Mouse (Mus musculus) heart, embryonic 12.5 days (tissue): ENCODE measurements around the gene Otud3. TPM values are rescaled to one million over a fixed set of nuclear protein-coding genes. Genes with fewer than 3 reads are reported as not detected.

Experiments used
- ATAC-seq: fragments of 200-750 bp; cut with Nextera tagmentation; 2 replicates; pipeline ENCODE4 v1.8.0; 2017; ENCODE audit warnings: moderate TSS enrichment, moderate library complexity; ENCODE audit not compliant: insufficient number of reproducible peaks, low FRiP score
- H3K27ac ChIP-seq: fragments of 300-500 bp; sonication (generic); 2 replicates; pipeline ENCODE4 v1.5.1; 2016; ENCODE audit warnings: mild to moderate bottlenecking, moderate library complexity; ENCODE audit not compliant: poor library complexity, severe bottlenecking
- H3K27me3 ChIP-seq: fragments of 300-500 bp; sonication (generic); replicated peaks from 2 replicates; pipeline ENCODE4 v1.6.1; 2016; ENCODE audit warnings: mild to moderate bottlenecking, moderate library complexity
- H3K36me3 ChIP-seq: fragments of 300-500 bp; sonication (generic); 2 replicates; pipeline ENCODE4 v1.6.1; 2016; ENCODE audit warnings: mild to moderate bottlenecking, moderate library complexity
- H3K4me1 ChIP-seq: fragments of 300-500 bp; sonication (generic); replicated peaks from 2 replicates; pipeline ENCODE4 v1.6.1; 2016; ENCODE audit warnings: mild to moderate bottlenecking
- H3K4me2 ChIP-seq: fragments of 300-500 bp; sonication (generic); 2 replicates; pipeline ENCODE4 v1.6.1; 2016; ENCODE audit warnings: mild to moderate bottlenecking, moderate library complexity
- H3K4me3 ChIP-seq: fragments of 300-500 bp; sonication (generic); 2 replicates; pipeline ENCODE4 v1.5.1; 2016; ENCODE audit warnings: mild to moderate bottlenecking
- H3K9ac ChIP-seq: fragments of 300-500 bp; sonication (generic); 2 replicates; pipeline ENCODE4 v1.6.1; 2016; ENCODE audit warnings: mild to moderate bottlenecking, moderate library complexity
- H3K9me3 ChIP-seq: fragments of 300-500 bp; sonication (generic); replicated peaks from 2 replicates; pipeline ENCODE4 v1.6.1; 2016; ENCODE audit warnings: mild to moderate bottlenecking, moderate library complexity
- WGBS: fragments of 180-500 bp; shearing (Covaris S2); methylation state at CpG from one replicate; pipeline ENCODE4 v1.1.7; 2016; 5-methylcytosine and 5-hydroxymethylcytosine counted together
- polyA plus RNA-seq: library from polyadenylated mRNA; unstranded; fragments of >200 nt; fragmentation: Nextera tagmentation; extraction: Ambion mirVana; gene quantifications from 2 replicates; pipeline ENCODE4 v1.2.1, GENCODE M21; 2016

Gene Otud3
- 3.6 and 3.8 TPM in 2 replicates for polyA plus RNA-seq

DNA sequence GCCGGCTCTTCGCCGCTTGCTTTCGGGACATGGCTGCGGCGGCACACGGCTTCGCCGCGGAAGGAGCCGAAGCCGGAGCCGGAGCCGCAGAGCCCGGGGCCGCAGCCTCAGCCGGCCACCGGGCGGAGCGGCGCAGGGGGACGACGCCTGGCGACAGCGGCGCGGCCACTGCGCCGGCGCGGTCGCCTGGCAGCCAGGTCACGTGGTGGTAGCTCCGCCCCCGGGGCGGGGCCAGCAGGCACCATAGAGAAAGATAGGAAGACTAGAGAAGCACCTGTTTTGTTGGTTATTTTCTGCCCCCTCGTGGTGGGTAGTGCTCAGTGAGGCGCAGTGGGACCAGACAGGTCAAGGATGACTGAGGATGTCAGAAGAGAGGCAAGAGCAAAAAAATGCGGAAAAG is at the start of gene Otud3:
Otud3 (minus strand) TSS at position 149 of the 400 bp plus-strand sequence.
- H3K9me3 ChIP-seq, result peaks cover 5% of the 10 kb centered on the region; the same call in 1 of the 2 replicates
- peak within 1 kb of the TSS; percentile 65 for H3K27ac ChIP-seq
- peaks cover 9% of the 10 kb centered on the region for H3K4me1 ChIP-seq
- WGBS, result 1% methylated on average over 39 of the region's 39 CpGs
- peak within 1 kb of the TSS; percentile 92 for H3K4me3 ChIP-seq
- H3K36me3 ChIP-seq, result 0 out of 2 replicates have a peak, but pooled peaks cover 4% of the 10 kb centered on the region
- H3K4me2 ChIP-seq, result peak within 1 kb of the TSS; percentile 99
- H3K27me3 ChIP-seq, result 0 out of 2 replicates have a peak, but pooled peaks cover 5% of the 10 kb centered on the region
- ATAC-seq, result peak; percentile 94
- H3K9ac ChIP-seq, result peak within 1 kb of the TSS; percentile 94

DNA sequence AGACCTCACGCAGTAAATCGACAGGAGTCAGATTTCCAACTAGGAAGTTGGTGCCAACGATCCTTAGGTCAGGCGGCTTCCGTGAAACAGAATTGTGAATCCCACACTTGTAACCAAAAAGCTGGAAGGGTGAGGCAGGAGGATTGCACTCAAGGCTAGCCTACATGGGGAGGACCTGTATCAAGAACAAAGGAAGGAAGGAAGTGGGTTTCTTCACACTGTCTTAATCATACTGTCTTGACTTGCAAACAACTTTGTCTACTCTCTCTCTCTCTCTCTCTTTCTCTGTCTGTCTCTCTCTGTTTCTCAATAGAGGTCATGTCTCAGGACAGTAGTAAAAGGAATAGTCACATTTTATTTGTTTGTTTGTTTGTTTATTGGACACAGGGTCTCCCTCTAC is 49.0 kb upstream of the Otud3 start:
- Histone ChIP-seq H3K27ac (no peak overlapping the region), H3K4me1 (peaks cover 7% of the 10 kb centered on the region; the same call in 1 of the 2 replicates), H3K27me3 (peaks cover 8% of the 10 kb centered on the region; the same call in 1 of the 2 replicates), H3K4me3 (no peak overlapping the region), H3K9ac (no peak overlapping the region), H3K9me3 (no peaks in the 10 kb centered on the region), H3K4me2 (no peak overlapping the region), H3K36me3 (no peaks in the 10 kb centered on the region)
- WGBS, result 78% methylated on average over 5 of the region's 5 CpGs
- no peak for ATAC-seq

- WGBS, result 73% methylated on average over 7 of the region's 7 CpGs
- H3K27ac ChIP-seq, result no peak overlapping the region
- no peak for ATAC-seq
- H3K4me1 ChIP-seq, result no peaks in the 10 kb centered on the region
- H3K9ac ChIP-seq, result no peak overlapping the region
- no peak overlapping the region for H3K4me3 ChIP-seq
- H3K27me3 ChIP-seq, result peaks cover 8% of the 10 kb centered on the region; the same call in 1 of the 2 replicates
- no peak overlapping the region for H3K4me2 ChIP-seq
- H3K9me3 ChIP-seq, result no peaks in the 10 kb centered on the region
- no peaks in the 10 kb centered on the region for H3K36me3 ChIP-seq
Observed at GRCm38 (mm10) chr4:138959926-138960325, 46.2 kb upstream of the Otud3 start.

DNA sequence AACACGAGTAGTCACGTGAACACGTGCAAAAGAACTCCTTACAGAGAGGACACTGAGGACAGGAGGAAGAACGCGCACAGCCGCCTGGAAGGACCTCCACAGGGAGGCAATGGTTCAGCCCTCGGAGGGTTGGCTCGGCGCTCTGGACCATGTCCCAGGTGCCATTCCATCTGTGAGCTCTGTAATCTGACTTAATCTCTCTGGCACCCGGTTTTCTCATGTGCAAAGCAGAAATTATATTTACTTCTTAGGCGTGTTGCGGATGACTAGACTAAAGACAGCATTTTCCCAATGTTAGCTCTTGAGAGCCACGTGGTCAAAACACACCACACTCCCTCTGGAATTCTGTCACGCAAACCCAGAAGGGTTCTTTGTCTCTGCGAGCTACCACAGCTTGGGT is 45.4 kb upstream of the Otud3 start:
- H3K4me3 ChIP-seq, result no peak overlapping the region
- no peak for ATAC-seq
- no peaks in the 10 kb centered on the region for H3K9me3 ChIP-seq
- no peak overlapping the region for H3K27ac ChIP-seq
- no peak overlapping the region for H3K9ac ChIP-seq
- no peak overlapping the region for H3K4me2 ChIP-seq
- H3K27me3 ChIP-seq, result peaks cover 8% of the 10 kb centered on the region; the same call in 1 of the 2 replicates
- H3K4me1 ChIP-seq, result no peaks in the 10 kb centered on the region
- WGBS, result 80% methylated on average over 15 of the region's 15 CpGs
- H3K36me3 ChIP-seq, result no peaks in the 10 kb centered on the region

GRCm38 (mm10) chr4:138958612-138959011 is 44.9 kb upstream of the Otud3 start:
- H3K27me3 ChIP-seq, result peaks cover 8% of the 10 kb centered on the region; the same call in 1 of the 2 replicates
- H3K4me3 ChIP-seq, result no peak overlapping the region
- H3K36me3 ChIP-seq, result no peaks in the 10 kb centered on the region
- H3K9ac ChIP-seq, result no peak overlapping the region
- no peaks in the 10 kb centered on the region for H3K4me1 ChIP-seq
- no peak for ATAC-seq
- 81% methylated on average over 9 of the region's 9 CpGs for WGBS
- H3K27ac ChIP-seq, result no peak overlapping the region
- H3K4me2 ChIP-seq, result no peak overlapping the region
- H3K9me3 ChIP-seq, result no peaks in the 10 kb centered on the region

GRCm38 (mm10) chr4:138948257-138948656 is 34.5 kb upstream of the Otud3 start:
- Histone ChIP-seq H3K9me3 (peaks cover 5% of the 10 kb centered on the region; the same call in 1 of the 2 replicates), H3K36me3 (no peaks in the 10 kb centered on the region), H3K4me2 (no peak overlapping the region), H3K27me3 (0 out of 2 replicates have a peak, but pooled peaks cover 7% of the 10 kb centered on the region), H3K27ac (no peak overlapping the region), H3K4me3 (no peak overlapping the region), H3K4me1 (peaks cover 12% of the 10 kb centered on the region; the same call in 1 of the 2 replicates), H3K9ac (no peak overlapping the region)
- ATAC-seq, result no peak
- WGBS, result 82% methylated on average over 2 of the region's 2 CpGs

GRCm38 (mm10) chr4:138943730-138944129 is 30.0 kb upstream of the Otud3 start:
- Histone ChIP-seq H3K4me2 (peak overlapping the region; percentile 47), H3K9me3 (no peaks in the 10 kb centered on the region), H3K36me3 (no peaks in the 10 kb centered on the region), H3K27me3 (peaks cover 8% of the 10 kb centered on the region; the same call in 1 of the 2 replicates), H3K9ac (no peak overlapping the region), H3K4me1 (peaks cover 12% of the 10 kb centered on the region), H3K4me3 (peak overlapping the region; percentile 35), H3K27ac (no peak overlapping the region)
- 20% methylated on average over 15 of the region's 15 CpGs for WGBS
- peak; percentile 63 for ATAC-seq

- Histone ChIP-seq H3K36me3 (no peaks in the 10 kb centered on the region), H3K4me1 (peaks cover 12% of the 10 kb centered on the region), H3K27me3 (peaks cover 4% of the 10 kb centered on the region; the same call in 1 of the 2 replicates), H3K4me2 (no peak overlapping the region), H3K4me3 (no peak overlapping the region), H3K9me3 (no peaks in the 10 kb centered on the region), H3K27ac (no peak overlapping the region), H3K9ac (no peak overlapping the region)
- WGBS, result 47% methylated on average over 6 of the region's 6 CpGs
- no peak for ATAC-seq
Observed at GRCm38 (mm10) chr4:138941966-138942365, 28.2 kb upstream of the Otud3 start.

DNA sequence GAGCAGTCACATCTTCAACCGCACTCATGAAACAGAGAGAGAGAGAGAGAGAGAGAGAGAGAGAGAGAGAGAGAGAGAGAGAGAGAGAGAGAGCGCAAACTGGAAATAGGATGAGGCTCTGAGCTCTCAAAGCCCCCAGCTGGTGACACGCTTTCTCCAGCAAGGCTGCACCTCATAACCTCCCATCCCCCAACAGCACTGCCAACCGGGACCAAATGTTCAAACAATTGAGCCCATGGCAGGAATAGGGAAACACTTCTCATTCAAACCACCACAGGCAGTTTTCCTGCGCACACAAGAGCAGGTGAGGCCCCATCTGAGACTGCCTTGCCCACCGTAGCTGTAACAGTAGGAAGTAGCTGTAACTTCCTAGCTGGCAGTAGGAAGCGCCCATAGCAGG is 27.7 kb upstream of the Otud3 start:
- ATAC-seq, result no peak
- Histone ChIP-seq H3K4me3 (no peak overlapping the region), H3K27me3 (peaks cover 4% of the 10 kb centered on the region; the same call in 1 of the 2 replicates), H3K9ac (no peak overlapping the region), H3K4me1 (peaks cover 12% of the 10 kb centered on the region), H3K4me2 (no peak overlapping the region), H3K9me3 (no peaks in the 10 kb centered on the region), H3K36me3 (no peaks in the 10 kb centered on the region), H3K27ac (no peak overlapping the region)
- WGBS, result 36% methylated on average over 7 of the region's 7 CpGs

DNA sequence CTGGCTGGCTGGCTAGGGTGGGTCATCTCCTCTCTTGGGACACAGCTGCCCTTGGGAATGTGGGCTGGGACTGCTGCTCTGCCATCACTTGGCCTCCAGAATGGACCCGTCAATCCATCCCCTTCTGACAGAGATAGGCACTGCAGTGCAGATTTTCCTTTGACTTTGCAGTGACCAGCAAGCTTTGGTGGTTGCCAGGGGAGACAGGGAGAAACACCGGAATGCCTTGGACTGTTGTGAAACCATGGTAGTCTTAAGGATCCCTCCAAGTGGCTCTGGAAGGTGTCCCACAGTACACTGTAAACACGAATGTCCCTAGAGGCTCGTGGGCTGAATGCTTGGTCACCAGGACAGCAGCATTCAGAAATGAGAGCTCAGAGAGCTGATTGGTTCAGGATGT is 25.7 kb upstream of the Otud3 start:
- H3K9ac ChIP-seq, result no peak overlapping the region
- no peak overlapping the region for H3K27ac ChIP-seq
- no peak overlapping the region for H3K4me3 ChIP-seq
- no peaks in the 10 kb centered on the region for H3K36me3 ChIP-seq
- H3K27me3 ChIP-seq, result peaks cover 5% of the 10 kb centered on the region; the same call in 1 of the 2 replicates
- H3K4me1 ChIP-seq, result peaks cover 11% of the 10 kb centered on the region
- no peak for ATAC-seq
- no peaks in the 10 kb centered on the region for H3K9me3 ChIP-seq
- WGBS, result 66% methylated on average over 4 of the region's 4 CpGs
- no peak overlapping the region for H3K4me2 ChIP-seq

GRCm38 (mm10) chr4:138938495-138939269 is 24.9 kb upstream of the Otud3 start:
- 66% methylated on average over 10 of the region's 10 CpGs for WGBS
- no peak overlapping the region for H3K27ac ChIP-seq
- no peak for ATAC-seq

More at GRCm38 (mm10) chr4:138938495-138939269, 24.9 kb upstream of the Otud3 start:
- no peak overlapping the region for H3K4me2 ChIP-seq
- no peaks in the 10 kb centered on the region for H3K36me3 ChIP-seq
- peaks cover 7% of the 10 kb centered on the region; the same call in 1 of the 2 replicates for H3K27me3 ChIP-seq
- H3K9ac ChIP-seq, result no peak overlapping the region
- no peaks in the 10 kb centered on the region for H3K9me3 ChIP-seq
- no peak overlapping the region for H3K4me3 ChIP-seq
- peaks cover 3% of the 10 kb centered on the region for H3K4me1 ChIP-seq
